Mouse (Mus musculus): ENCODE measurements at regions not wholly inside any gene's neighbourhood (a gene's known extent, or its start where the extent isn't known, plus 50 kb on each side); places are given as distances from the start of the nearest gene placed in this dataset.
"Not testable (repeated sequence)": the region's sequence is repeated elsewhere in the genome, so short reads cannot be mapped to it uniquely, and the experiment has no call there.

DNA sequence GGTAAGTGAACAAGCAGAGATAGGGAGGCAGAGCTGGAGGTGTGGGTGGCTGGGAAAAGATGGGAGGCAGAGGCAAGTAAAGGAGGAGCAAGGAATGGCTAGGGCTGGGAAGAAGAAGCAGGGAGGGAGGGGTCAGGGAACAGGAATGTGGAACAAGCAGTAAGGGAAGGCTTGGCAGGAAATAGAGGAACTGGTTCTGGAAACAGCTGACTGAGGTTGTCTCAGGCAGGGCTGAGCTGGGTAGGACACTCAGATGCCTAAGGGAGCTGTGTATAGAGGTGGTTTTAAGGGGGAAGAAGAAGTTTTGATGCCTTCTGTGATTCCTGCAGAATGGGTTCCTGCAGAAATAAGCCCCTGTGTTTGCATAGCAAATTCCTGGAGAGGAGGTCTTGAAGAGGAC, 92.7 kb downstream of the Nucb2 start:
- no peak for DNase-seq

- no peak for DNase-seq
Measured at GRCm38 (mm10) chr7:116600340-116600739, 96.2 kb downstream of the Nucb2 start.

- peak; percentile 10 for DNase-seq
Measured at GRCm38 (mm10) chr7:116603167-116603839, 99.1 kb downstream of the Nucb2 start.

DNA sequence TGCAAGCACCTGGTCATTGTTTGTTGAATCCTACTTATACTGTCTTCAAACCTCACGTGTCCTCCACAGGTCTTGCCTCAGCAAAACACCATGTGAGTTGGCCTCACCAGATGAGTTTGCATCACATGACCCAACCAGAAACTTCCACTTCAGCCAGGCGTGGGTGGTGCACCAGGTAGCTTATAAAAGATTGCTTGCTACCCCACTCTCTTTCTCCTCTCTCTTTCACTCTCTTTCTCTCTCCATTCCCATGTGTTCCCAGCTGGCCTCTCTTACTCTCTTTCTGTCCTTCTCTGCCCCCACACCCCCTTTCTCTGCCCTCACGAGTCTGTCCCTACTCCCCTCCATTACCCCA, 99.6 kb downstream of the Nucb2 start:
- DNase-seq: no peak

GRCm38 (mm10) chr7:116606255-116606654, 102.1 kb downstream of the Nucb2 start:
- no peak for DNase-seq

DNA sequence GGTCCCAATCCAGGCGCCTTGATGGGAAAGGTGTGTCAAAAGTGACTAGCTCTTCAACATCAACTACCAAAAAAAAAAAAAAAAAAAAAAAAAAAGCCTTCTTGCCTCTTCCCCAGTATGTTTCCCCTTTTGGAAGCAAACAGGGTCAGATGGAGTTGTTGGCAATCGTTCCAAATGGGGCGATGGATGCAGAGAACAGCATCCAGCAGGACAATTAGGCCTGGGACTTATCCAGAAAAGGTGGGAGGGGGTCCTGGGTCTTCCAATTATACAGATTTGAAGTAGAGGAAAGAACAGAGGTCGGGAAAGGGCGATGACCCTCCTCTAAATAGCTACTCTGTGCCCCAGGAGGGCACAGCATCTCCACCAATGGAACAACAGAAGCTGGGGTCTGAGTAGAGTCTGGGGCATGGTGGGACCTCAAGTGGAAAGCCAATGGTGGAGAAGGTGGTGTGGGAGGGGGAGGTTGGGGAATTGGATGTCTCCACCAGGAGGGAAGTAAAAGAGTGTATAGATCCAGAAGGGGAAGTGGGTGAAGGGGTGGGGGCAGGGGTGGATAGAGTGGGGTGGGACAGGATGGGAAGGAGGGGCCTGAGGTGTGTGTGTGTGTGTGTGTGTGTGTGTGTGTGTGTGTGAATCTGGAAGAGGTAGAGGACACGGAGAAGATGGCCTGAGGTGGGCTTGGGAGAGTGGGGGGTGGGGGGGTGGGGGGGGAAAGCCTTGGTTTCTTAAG, 102.7 kb downstream of the Nucb2 start:
- DNase-seq: no peak

DNA sequence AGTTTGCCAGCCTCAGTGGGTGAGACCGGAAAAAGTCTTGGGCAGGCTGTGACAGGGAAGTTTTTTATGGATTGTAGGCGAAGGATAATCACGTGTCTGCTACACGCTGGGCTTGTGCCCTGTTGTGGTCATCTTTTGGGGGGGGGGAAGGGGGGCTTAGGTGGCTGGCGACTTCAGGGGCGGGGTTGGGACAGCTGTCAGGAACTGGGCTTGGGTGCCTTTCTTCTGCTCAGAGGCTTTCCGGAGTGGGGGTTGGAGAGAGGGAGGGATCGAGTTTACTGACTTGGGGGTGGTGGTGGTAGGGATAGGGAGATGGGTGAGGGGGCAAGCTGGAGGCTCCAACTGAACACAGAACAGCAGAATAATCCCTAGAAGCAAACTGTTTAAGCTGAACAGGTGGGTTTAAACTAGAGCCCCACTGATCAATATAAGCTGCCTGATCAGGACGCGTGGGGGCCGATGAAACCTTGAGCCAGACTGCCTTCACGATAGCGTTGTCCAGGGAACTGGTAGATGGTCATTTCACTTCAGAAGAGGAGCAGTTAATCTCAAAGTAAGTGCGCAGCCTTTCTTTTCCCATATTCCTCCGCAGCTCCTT, 103.6 kb downstream of the Nucb2 start:
- no peak for DNase-seq

DNA sequence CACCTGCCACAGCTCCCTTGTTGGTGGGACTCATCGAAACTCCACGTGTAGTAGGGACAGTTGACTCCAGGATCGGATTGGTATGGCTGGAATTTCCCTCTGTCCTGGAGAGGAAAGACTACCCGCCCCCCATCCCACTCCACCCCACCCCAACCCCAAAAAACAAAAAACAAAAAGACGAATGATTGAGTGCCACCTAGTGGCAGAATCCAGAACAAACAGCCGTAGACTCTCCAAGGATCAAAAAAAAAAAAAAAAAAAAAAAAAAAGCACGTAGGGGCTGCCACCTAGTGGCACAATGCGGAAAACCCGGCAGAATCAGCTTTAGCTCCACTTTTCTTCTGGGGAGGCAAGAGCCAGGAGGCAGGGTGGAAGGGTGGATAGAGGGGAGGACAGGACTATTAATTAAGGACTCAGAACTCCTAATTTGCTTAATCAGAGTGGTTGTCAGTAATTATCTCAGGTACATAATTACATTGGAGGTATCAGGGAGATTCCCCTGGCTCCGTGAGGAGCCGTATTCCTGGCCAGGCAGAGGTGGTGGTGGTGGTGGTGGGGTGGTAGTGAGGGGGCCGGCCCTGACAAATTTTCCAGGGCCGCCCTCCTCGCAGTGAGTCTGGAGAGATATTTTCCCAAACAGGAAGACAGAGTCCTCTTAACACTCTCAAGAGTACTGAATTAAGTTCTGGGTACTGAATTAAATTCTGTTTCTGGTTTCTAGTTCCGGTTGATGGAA, 104.3 kb downstream of the Nucb2 start:
- peak; percentile 33 for DNase-seq

DNA sequence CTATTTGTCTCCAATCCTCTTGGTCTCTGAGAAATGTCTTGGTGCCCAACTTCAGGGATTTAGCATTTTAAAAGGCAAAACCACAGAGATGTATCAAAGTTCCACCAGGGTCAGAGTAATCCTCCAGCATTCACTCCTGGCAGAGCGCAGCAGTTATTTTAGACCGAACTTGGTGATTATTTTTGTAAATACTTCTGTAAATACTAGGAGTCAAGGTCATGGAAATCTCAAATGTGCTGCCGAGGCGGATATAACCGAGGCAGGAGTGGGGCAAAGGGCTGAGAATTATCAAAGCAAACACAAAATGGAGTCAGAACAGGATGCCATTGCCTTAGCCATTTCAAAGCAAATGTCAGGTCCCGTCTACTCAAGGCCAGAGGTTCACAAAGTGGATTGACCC, 105.2 kb downstream of the Nucb2 start:
- DNase-seq: no peak

DNA sequence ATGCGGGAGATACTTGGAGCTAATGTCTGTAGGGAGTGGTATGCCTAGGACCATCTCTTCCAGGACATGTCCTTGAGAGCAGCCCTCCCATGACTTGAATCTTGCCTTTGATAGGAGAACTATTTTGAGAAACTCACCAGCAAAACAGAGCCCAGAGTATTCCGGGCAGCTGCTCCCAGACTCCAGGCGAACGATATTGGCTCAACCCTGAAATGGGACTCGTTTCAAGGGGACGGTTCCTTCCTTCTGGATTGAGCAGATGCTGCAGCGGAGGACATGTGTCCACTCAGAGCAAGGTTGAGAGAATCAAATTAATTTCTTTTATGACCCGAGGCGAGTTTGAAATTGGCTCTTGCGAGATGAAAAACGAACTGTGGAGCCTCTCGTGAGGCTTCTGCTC, 105.7 kb downstream of the Nucb2 start:
- no peak for DNase-seq

DNA sequence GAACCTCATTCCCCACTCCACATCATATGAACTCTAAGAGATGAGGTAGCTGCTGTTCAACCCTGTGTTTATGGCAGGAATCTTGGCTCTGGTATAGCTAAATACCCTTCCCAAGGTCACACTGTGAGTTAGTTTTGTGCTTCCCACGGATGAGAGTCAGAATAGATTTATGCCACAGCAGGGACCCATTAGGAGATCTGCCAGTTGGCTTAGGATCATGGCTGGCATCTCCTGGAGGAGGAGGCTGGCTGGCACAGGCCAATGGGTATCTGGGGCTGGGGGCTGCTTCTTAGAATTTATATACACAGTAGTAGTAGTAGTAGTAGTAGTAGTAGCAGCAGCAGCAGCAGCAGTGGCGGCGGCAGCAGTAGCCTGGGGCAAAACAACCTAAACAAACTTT, 111.8 kb downstream of the Nucb2 start:
- peak; percentile 31 for DNase-seq

DNA sequence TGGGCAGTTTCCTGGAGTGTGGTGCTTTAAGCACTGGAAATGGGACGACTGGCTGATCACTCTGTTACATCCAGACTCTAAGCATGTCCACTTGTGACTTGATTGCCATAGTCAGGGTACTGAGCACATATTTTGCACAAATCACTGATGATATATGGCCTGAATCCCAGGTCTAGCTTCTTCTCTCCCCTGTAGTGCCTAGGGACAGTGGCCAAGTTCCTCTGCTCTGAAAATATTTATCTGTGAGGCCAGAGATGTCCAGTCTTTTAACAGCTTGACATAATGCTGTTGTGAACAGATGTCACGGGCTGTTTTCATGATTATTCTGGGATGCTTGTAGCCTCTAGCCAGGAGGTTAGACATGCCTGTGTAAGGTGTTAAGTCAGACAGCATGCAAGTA, 115.5 kb downstream of the Nucb2 start:
- DNase-seq: no peak

DNA sequence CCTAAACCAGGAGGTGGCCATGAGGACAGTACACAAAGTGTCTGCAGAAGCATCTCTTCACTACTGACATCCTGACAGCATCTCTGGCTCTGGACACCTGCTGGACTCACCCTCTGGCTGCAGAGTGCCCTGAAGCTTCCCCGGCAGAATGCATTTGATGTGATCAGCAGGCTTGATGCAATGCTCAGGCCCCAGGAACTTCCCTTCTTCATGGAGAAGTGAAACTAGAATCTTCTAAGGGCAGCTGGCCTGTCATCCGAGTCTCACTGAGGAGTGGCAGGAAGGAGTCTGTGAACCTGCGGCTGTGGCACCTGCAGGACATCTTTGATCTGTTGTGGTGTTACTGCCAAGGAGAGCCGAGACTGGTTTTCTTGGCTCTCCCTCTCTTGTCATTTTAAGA, 116.2 kb downstream of the Nucb2 start:
- DNase-seq: no peak

- DNase-seq: no peak
Measured at GRCm38 (mm10) chr7:116633210-116633609, 129.0 kb downstream of the Nucb2 start.

DNA sequence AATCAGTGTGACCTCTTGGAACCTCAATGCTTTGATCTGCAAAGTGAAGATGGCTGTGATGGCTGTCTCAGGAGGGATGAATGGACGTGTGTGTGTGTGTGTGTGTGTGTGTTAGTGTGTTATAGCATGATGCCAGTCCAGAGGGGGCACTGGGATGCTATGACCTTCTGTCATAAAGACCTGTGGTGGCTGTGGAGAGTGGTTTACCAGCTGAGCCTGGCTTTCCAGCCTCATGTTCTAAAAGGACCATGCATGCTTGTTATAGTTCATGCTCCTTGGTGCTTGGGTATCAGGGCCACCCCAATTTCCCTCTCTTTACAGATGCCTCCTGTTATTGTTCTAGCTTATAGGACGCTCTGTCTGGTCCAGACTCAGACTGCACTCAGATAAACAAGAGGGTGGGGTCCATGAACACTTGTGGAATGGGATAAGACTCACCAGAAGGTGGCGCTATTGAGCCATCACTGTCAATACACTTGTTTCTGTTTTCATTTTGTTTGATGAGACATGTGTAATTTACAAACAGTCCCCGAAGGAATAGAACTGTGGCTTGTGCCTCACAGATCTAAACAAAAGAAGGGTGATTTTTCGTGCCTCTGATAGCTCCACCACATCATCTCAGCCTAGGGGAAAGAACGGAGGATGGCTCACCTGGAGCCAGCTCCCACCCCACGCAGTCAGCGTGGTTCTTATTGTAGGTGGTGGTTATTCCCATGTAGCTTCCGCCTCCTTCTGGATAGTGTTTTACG, 140.9 kb downstream of the Nucb2 start:
- DNase-seq: peak; percentile 36

DNA sequence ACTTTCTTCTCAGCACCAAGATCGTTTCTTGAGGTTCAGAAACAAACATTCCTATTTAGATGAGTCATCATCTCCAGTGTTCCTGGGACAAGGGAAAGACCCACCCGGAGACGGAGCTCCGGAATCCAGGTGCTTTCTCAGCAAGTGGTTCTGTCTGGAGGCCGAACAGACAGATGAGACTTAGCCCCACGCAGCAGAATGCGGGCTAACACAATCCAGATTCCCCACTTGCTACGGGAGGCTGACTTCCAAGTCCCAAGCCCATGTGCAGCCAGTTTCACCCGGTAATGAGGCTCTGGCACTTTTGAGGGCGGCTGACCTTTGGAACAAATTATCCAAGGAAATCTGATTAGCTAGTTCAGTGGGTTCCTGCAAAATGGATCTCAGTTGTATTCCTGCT, 150.3 kb downstream of the Nucb2 start:
- no peak for DNase-seq

- DNase-seq: not testable (repeated sequence)
Measured at GRCm38 (mm10) chr7:116657040-116657439, 152.9 kb downstream of the Nucb2 start.

DNA sequence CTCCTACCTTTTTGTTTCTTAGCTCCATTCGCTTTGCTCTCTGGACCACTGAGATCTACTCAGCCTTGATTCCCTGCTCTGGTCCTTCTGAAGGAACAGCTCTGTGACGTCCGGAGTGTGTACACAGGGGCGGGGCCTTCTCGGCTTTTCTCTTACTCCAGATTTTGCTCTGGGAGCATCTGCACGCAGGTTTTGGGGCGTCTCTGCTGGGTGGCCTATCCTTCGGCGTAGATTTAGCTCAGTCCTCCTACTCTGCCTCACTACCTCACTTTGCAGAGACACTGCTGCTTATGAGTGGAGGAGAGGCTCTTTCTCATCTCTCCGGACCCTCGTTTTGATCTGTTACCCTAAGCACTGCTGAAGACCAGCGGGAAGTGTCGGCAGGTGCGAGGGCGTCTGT, 161.4 kb downstream of the Nucb2 start:
- DNase-seq: no peak

- no peak for DNase-seq
Measured at GRCm38 (mm10) chr7:116674199-116675019, 170.2 kb downstream of the Nucb2 start.

DNA sequence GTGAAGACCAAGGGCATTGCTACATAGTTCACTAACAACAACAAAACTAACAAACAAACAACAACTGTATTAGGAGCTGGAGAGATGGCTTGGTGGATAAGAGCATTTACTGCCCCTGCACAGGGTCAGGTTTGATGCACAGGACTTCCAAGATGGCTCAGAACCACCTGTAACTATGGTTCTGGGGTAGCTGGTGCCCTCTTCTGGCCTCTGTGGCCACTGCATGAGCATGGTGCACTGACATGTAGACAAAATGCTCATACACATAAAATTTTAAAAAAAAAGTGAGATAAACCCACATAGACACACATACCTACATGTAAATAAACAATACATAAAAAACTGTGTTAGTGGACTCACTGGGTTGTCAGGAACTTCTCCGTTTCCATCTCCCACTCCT, 172.5 kb downstream of the Nucb2 start:
- DNase-seq: no peak

GRCm38 (mm10) chr7:116679195-116679594, 175.0 kb downstream of the Nucb2 start:
- DNase-seq: no peak
